Mouse (Mus musculus) splenic B cell, adult 2 months (primary cell): ENCODE data around the gene Adk.
A peak's percentile ranks its signal among the peaks of the same experiment; 100 is the strongest.

Experiments
- DNase-seq: peaks from one replicate; pipeline ENCODE4 v3.0.0-alpha.2; 2011; ENCODE audit warnings: low read depth, low spot score
- H3K27me3 ChIP-seq: 2 replicates; pipeline ENCODE4 v1.6.1; 2012; ENCODE audit warnings: mild to moderate bottlenecking, low read length, moderate library complexity, mixed read lengths; ENCODE audit not compliant: control insufficient read depth, poor library complexity, insufficient read depth, severe bottlenecking
- H3K36me3 ChIP-seq: 2 replicates; pipeline ENCODE4 v1.6.1; 2012; ENCODE audit warnings: mild to moderate bottlenecking, low read length, moderate library complexity, mixed read lengths; ENCODE audit not compliant: control insufficient read depth, poor library complexity, insufficient read depth, severe bottlenecking

Adk gene

DNA sequence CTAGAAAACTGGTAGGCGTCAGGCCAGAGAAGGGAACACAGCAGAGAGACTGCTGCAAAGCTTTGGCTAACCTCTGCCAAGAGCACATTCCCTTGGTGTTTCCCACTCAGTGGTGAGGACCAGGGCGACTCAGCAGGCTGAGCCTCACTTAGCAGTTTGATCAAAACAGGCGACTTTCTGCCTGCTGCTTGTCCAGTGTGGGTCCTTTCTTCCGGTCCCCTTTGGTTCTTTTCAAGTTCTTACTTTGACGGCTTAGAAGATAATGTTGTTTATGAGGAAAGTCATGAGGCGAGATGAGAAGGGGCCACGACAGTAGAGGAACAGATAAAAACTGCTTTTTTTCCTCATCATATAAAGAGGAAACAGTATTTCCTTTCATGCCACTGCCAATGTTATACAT lies 49.2 kb downstream of the Adk start:
- Histone ChIP-seq H3K36me3 (no peaks in the 10 kb centered on the region), H3K27me3 (no peaks in the 10 kb centered on the region)
- no peak for DNase-seq

DNA sequence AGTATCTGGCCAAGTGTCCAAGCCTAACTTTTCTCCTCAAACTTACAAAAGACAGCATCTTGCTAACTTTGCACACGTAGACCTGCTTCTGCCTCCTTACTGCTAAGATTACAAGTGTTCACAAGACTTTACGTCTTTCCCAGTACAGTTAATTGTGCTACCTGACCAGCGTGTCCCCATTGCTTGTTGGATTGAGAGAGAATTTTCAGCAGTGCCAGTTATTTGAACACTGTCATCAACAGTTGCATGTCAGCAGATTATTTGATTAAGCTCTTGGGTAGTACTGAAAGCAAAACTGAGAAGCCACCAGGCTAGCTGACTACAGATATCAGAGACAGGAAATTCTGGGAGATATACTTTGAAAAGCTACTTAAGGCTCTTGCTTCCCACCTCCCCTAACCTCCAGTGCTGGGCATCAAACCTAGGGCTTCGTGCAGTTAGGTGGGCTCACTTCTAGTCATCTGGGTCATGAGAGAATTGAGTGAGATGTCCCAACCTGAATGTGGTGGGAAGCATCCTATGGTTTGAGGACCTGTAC lies 50.4 kb downstream of the Adk start:
- no peaks in the 10 kb centered on the region for H3K27me3 ChIP-seq
- no peaks in the 10 kb centered on the region for H3K36me3 ChIP-seq
- DNase-seq = no peak

DNA sequence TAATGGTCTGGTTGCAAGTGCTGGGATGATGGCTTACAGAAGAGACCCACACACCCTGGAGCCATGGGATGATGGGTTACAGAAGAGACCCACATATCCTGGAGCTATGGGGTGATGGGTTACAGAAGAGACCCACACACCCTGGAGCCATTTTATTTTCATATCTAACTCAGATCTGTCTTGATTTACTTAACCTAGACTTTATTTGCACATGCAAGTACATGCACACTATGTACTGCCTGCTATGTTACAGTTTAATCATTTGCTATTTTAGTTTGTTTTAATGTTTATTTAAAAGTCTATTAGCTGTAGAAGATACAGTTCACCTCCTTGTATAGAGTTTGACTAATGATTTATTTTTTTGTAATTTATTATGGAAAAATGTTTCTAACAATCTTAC lies 52.7 kb downstream of the Adk start:
- no peaks in the 10 kb centered on the region for H3K36me3 ChIP-seq
- no peak for DNase-seq
- H3K27me3 ChIP-seq = no peaks in the 10 kb centered on the region

DNA sequence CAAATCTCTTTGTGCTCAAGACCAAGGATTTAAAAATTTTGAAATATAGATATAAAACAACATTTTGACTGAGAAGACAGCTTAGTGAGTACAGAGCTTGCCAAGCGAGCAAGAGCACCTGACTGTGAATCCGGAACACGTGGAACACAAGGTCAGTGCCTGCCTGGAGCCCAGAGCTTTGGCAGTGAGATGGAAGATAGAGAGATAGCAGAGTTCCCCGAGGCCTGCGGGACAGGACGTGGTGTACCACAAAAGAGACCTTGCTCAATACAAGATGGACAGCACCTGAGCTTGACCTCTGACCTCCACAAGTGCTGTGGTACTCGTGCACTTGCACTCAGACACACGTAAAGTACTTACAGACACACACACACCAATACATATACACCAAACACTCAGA lies 54.2 kb downstream of the Adk start:
- H3K27me3 ChIP-seq = no peaks in the 10 kb centered on the region
- H3K36me3 ChIP-seq = no peaks in the 10 kb centered on the region
- DNase-seq = no peak

DNA sequence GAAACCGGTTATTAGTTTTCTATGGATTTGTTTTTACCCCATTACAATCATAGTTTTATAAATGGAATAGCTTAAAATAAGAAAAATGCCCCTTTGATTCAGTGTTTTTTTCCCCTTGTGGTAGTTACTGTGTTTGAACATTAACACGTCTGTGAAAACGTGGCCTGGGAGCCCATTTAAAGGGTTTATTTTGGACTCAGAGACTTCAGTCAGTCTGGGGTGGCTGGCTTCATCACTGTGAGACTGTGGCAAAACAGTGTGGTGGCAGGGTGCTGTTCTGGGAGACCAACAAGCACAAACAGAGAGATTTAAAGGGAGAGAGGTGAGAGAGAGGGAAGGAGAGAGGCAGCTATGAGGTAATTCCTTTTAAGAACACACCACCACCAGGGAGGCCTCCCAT lies 55.2 kb downstream of the Adk start:
- Histone ChIP-seq H3K36me3 (no peaks in the 10 kb centered on the region), H3K27me3 (no peaks in the 10 kb centered on the region)
- DNase-seq = no peak

DNA sequence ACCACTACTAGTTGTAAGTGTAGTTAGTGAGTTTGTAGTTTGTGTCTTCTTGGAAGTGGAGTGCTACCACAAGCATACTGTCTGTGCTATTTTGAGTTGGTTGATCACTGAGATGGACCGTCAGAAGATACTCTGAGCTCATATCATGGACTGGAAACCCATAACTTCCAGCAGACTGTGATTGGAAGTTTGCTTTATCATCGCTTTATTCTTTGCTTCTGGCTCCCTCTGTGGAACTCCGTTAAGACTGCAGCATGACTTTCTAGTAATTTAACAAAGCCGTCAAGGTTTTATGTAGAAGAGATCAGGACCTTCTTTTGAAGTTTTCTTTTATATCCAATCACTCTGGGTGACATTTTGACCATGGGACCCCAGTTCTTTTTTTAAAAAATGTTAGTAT lies 58.1 kb downstream of the Adk start:
- no peaks in the 10 kb centered on the region for H3K36me3 ChIP-seq
- no peaks in the 10 kb centered on the region for H3K27me3 ChIP-seq
- DNase-seq = no peak

DNA sequence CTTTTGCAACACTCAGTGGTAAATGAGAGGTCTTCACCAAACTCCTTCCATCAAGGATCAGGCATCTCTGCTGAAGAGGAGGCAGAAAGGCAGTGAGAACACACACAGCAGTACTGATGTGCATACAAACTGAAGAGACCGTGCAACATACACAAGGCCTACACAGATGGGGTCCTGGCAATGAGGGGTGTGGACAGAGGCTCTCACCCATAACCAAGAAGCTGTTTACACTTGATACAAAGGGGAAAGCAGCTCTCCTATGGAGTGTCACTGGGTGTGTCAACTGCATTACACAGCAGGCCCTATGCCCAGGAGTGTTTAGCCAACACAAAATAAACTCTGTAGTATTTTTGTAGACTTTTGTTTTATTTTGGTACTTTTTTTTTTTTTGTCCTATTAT lies 59.1 kb downstream of the Adk start:
- no peak for DNase-seq
- H3K27me3 ChIP-seq = no peaks in the 10 kb centered on the region
- no peaks in the 10 kb centered on the region for H3K36me3 ChIP-seq

DNA sequence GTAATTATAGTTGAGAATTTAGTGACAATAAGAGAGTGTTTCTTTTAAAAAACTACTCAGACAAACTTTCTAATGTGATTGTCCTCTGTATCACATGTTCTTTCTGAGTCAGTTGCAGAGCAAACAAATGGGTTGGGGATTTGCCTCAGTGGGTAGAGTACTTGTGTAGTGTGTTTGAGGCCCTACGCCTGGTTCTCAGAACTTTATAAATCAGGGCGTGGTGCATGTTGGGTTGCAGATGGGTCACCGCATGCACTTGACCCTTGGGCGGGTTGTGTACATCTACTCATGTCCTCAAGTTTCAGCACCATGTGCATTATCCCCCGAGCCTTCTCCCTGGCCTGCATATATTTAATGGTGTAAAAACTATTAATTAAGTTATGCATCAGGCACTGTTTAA lies 59.8 kb downstream of the Adk start:
- no peak for DNase-seq
- Histone ChIP-seq H3K27me3 (no peaks in the 10 kb centered on the region), H3K36me3 (no peaks in the 10 kb centered on the region)

DNA sequence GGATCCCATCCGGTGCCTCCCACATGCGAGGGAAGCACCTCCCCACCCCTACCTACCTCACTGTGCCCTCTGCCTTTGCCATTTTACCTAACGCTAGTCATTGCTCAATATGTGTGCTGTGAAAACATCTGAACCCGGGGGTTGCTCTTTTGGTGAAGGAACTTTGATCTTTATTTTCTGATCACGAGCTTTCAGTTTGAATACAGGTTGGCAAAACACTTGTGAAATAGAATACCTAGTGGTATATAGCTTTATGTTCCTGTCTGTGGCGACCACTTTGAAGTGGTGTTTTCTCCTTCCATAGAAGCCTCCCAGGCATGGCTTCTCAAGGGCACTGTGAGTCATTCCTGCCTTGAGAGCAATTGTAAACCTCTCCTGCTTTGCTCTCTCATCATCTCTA lies 60.4 kb downstream of the Adk start:
- DNase-seq = no peak
- H3K36me3 ChIP-seq = no peaks in the 10 kb centered on the region

DNA sequence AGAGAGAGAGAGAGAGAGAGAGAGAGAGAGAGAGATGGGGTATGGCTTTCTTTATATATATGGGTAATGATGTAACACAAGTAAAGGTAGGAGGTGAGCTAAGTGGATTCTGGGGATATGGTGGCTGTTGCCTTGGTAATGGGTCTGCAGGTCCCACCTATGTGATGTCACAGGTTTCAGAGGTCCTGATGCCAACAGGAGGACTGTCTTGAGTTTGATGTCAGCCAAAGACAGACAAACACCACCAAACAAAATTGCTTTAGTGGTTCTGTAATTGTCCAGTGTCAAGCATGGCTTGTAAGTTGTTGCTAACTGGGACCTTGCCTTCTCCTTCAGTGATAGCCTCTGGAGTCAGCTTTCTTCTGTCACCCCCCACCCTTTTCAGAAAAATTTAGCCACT lies 62.0 kb downstream of the Adk start:
- no peak for DNase-seq

More for the DNA sequence above, 60.4 kb downstream of the Adk start:
- H3K27me3 ChIP-seq = no peaks in the 10 kb centered on the region

DNA sequence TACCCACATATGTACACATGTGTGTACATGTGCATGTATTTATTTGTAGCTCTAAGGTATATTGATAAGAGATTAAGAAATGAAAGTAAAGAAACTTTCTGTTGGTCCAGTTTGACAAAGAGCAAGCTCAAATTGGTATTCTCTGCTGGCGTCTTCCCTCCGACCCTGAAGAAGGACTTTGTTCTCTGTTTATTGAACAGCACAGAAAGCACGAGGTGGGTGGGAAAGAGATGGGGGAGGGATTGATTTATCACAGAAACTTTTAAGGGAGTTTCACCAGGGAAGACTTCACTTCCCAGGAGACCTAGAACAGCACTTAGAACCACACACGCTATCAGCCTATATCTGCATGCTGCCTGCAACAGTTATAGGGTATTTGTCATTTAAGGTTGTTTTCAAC lies 62.9 kb downstream of the Adk start:
- H3K36me3 ChIP-seq = no peaks in the 10 kb centered on the region
- no peak for DNase-seq
- H3K27me3 ChIP-seq = no peaks in the 10 kb centered on the region

More for the DNA sequence above, 62.0 kb downstream of the Adk start:
- Histone ChIP-seq H3K36me3 (no peaks in the 10 kb centered on the region), H3K27me3 (no peaks in the 10 kb centered on the region)

DNA sequence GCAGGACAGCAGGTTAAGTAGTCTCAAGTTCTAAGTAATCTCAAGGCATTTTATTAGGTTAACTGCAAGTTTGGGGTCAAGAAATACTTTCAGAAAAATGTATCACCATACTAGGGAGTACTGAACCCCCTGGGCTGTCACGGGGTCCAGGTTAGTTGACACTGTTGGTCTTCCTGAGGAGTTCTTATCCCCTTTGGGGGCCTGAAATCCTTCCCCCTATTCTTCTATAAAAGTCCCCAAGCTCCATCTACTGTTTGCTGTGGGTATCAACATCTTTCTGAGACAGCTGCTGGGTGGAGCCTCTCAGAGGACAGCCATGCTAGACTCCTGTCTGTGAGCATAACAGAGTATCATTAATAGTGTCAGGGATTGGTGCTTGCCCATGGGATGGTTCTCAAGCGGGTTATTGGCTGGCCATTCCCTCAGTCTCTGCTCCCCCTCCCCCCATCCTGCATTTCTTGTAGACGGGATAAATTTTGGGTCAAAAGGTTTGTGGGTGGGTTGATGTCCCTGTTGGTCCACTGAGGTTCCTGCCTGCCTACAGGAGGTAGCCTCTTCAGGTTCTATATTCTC lies 63.6 kb downstream of the Adk start:
- no peaks in the 10 kb centered on the region for H3K36me3 ChIP-seq
- H3K27me3 ChIP-seq = no peaks in the 10 kb centered on the region
- peak; percentile 25 for DNase-seq

DNA sequence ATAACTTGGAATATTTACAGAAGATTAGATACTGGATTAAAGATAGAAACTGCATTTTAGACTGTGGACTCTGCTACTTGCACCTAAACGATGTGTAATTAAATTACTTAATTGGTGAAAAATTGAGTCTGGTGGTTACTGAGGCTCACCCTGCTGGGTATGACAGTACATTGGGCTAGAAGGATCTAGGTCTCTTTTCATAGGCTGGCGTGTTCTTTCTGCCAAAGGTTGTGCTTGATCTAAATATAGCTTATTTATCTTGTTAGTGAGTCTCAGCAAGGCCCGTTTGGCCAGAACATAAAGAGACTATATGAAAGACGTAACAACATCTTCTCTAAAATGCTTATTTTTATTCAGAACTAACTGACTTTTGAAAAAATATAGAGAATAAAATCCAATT lies 65.7 kb downstream of the Adk start:
- H3K36me3 ChIP-seq = no peaks in the 10 kb centered on the region
- no peak for DNase-seq
- no peaks in the 10 kb centered on the region for H3K27me3 ChIP-seq

DNA sequence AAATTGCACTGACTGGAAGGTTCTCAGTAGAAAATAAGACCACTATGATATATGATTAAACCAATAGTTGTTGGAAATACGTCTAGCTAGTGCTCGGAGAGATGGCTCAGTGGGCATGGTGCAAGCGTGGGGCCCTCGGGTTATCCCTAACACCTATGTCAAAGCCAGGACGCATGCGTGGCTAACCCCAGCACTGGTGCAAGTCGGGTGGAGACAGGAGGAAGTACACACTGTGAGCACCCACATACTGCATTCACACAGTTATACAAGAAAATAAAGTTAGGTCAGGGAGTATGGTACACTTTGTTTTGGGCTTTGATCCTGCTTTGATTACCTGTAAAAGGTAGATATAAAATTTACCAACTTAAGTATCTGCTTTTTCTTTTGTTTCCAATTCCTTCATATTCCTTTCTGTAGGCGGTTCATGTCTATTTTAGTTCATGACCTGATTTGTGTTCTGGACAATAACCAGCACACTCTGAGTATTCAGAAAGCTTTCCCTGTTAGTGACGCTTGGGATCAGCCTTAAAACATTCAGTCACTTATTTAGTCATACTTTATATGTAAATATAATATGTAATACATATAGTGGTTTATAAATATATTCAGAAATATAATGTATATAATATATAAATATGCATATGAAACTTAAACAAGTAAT lies 67.4 kb downstream of the Adk start:
- no peaks in the 10 kb centered on the region for H3K27me3 ChIP-seq
- DNase-seq = peak; percentile 44
- H3K36me3 ChIP-seq = no peaks in the 10 kb centered on the region

DNA sequence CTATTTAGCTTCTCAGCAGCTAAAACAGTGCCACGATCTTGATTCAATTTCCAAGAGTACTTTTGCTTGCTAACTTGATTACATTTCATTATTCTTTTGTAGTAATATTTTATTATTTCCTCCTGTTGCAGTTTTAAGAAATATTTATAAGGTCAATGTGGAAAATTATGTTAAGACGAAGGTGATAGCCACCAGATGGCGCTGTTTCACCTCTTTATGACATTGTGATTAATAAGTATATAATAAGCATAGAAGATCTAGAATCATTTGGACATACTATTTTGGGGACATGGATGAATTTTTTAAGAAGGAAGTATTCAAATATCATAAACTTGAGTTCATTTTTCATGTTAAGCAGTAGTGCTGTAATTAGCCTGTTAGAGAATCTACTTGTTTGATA lies 68.1 kb downstream of the Adk start:
- H3K36me3 ChIP-seq = no peaks in the 10 kb centered on the region
- no peaks in the 10 kb centered on the region for H3K27me3 ChIP-seq
- peak; percentile 80 for DNase-seq

DNA sequence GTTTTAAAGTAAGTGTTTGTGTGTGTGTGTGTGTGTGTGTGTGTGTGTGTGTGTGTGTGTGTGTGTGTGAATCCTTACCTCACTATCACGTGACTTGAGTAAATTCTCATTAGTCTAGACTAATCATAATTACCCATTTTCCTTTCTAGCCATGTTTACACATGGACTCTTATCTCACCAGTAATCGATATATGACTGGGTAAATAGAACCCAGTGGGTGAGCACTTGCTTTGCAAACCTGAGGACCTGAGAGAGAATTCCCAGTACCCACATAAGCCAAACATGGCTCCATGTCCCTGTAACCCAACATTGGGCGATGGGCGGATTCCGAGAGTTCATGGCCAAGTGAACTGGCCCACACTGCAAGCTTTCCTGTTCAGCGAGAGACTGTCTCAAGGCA lies 74.8 kb downstream of the Adk start:
- no peaks in the 10 kb centered on the region for H3K36me3 ChIP-seq
- no peak for DNase-seq

More for the DNA sequence above, 74.8 kb downstream of the Adk start:
- H3K27me3 ChIP-seq = no peaks in the 10 kb centered on the region
